Mouse (Mus musculus) left cerebral cortex, postnatal 10 days (tissue): ENCODE measurements at regions not wholly inside any gene's neighbourhood (a gene's known extent, or its start where the extent isn't known, plus 50 kb on each side); places are given as distances from the start of the nearest gene placed in this dataset.

Experiments used
- DNase-seq, 2 experiments: peaks; one replicate each; pipeline ENCODE4 v3.0.0; 2021 to 2022; ENCODE audit warnings: low spot score in 2 of 2, mixed read lengths in 1 of 2; ENCODE audit errors: extremely low spot score in 1 of 2
- intact Hi-C: fragments of 180-260 bp; cut with DNase I; formaldehyde crosslinking; loops from one replicate; pipeline ENCODE4 v1.15.1; 2025

- intact Hi-C loops: loop anchor here (10.0 kb wide), 1 partner anchor 1129 kb away; no protein-coding TSS in a partner anchor
Measured at GRCm38 (mm10) chr6:10156097-10156496, 1207.9 kb downstream of the Nxph1 start.

GRCm38 (mm10) chr6:10181590-10182183 is 1233.5 kb downstream of the Nxph1 start:
- DNase-seq: no peak
- intact Hi-C loops: no loop called here

More at GRCm38 (mm10) chr6:10156097-10156496, 1207.9 kb downstream of the Nxph1 start:
- DNase-seq: no peak

GRCm38 (mm10) chr6:10185971-10186370 is 1237.7 kb downstream of the Nxph1 start:
- intact Hi-C loops: no loop called here
- no peak for DNase-seq
